Mouse (Mus musculus): ENCODE data around the gene Zfp27. TPM values are rescaled to one million over a fixed set of nuclear protein-coding genes. Genes with fewer than 3 reads are reported as not detected.

Gene Zfp27
- total and polyA plus RNA-seq, 3 experiments = 8.4 to 9.7 (median 9.0) TPM

DNA sequence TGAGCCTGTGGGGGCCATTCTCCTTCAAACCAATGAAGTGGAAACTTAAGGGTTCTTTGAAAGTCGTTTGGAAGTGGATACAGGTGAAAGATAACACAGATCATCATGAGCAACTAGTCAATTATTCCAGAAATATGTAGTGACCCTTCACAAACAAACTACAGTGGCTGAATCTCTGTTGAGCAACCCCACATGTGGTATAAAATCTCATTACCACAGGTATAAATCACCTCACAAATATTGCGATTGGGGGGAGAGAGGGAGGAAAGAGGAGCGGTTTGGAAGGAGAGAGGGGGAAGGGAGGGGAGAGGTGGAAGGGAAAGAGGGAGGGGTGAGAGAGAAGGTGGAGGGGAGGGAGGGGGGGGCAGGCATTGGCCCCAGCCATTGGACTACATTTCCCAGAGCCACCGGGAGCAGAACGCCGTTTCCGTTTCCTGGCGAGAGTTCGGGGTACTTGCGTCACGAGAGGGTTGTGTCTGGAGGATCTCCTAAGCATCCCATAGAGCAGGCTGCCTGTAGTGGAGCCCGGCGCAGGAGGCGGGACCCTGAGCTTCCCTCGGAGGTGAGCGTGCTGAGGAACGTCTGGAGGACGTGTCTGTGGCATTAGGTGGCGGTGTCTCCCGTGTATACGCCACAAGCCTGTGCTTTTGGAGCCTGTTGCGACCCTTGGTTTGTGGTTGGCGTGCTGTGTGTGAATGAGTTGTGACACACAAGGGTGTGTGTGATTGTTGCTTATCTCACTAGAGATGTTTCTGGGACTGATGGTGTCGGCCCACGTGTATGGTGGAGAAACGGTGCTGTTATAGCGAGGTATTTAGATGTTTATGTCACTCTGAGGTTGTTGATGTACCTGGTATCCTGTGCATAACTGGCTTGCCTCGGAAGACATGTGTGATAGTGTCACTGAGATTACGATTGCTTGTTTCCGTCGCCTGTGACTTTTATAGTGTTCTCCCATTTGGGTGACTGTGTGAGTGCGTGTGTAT, 46.5 kb downstream of the Zfp27 start, which contains the start of gene Zfp420 (continued):
- TF ChIP-seq MAX (IDR thresholded peaks at IDR 0.05; ENCODE audit: low read length) (peak; percentile 51; the same call in 1 of the 2 replicates), MAFK (IDR thresholded peaks at IDR 0.05; ENCODE audit: insufficient replicate concordance, low read length) (no peak), BHLHE40 (IDR thresholded peaks at IDR 0.05; ENCODE audit: low read depth, low read length) (peak; percentile 40; the same call in 1 of the 2 replicates), CTCF (conservative IDR thresholded peaks at IDR 0.05 in 1 of 2, IDR thresholded peaks at IDR 0.05 in 1 of 2; ENCODE audit: low read depth in 2 of 2, low read length in 2 of 2) (peak in 1 of 2 experiments; percentile 41; a peak in 2 of 4 replicates), ZNF384 (IDR thresholded peaks at IDR 0.05; ENCODE audit: low read depth, low read length) (no peak), RAD21 (IDR thresholded peaks at IDR 0.05; ENCODE audit: low read depth, low read length) (peak; percentile 36), CHD2 (IDR thresholded peaks at IDR 0.05; ENCODE audit: low read length) (peak; percentile 70; the same call in 1 of the 2 replicates), TCF12 (IDR thresholded peaks at IDR 0.05; ENCODE audit: low read depth, low read length) (peak; percentile 64; the same call in 1 of the 2 replicates), JUN (IDR thresholded peaks at IDR 0.05; ENCODE audit: insufficient read depth, low read depth, low read length) (no peak), GABPA (IDR thresholded peaks at IDR 0.05; ENCODE audit: insufficient replicate concordance, low read depth, low read length) (peak; percentile 46; the same call in 1 of the 2 replicates), UBTF (IDR thresholded peaks at IDR 0.05; ENCODE audit: low read depth, low read length) (no peak), RCOR1 (conservative IDR thresholded peaks at IDR 0.05; ENCODE audit: low read depth, low read length) (no peak), USF1 (IDR thresholded peaks at IDR 0.05; ENCODE audit: low read depth, low read length) (no peak)

DNA sequence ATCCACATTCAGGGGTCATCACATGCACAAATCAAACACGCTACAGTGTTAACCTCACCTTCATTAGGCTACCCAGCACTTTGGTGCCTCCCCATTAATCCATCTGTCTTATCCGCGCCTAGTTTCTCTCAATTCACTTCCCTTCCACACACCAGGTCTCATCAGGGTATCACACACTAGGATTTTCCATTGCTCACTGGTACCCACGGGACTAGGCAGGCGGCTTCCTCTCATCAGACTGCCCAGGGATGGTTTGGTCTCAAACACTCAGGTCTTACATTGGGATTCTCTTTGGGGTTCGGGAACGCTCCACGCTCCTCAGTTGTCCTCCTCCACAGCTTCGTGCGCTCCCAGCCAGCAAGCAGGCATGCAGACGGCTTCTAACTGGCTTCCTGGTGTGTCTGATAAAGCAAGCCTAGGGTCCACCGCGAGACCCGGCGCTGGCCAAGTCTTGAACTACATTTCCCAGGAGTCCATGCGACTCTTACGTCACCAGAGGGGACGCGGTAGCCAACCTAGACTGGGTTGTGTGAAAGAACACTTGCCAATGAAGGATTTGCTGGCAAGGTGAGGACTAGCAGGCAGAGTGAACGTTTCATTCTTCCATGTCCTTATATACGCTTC, 53.0 kb downstream of the Zfp27 start, which contains the start of gene Zfp940:
TSS of gene Zfp940 (minus strand) at position 451 of the 624 bp plus-strand sequence.
- peak within 1 kb of the TSS; percentile 39; the same call in 1 of the 2 replicates for H3K9ac ChIP-seq (ENCODE audit: insufficient read depth, low read depth)
- no peaks in the 10 kb centered on the region for H3K27me3 ChIP-seq (replicated peaks)
- H3K36me3 ChIP-seq (replicated peaks in 1 of 2; ENCODE audit: control insufficient read depth in 1 of 2, insufficient read depth in 1 of 2, low read length in 1 of 2) = peaks cover 5 to 32% of the 10 kb centered on the region in 2 experiments
- peak within 1 kb of the TSS; percentile 89 for H3K4me2 ChIP-seq (ENCODE audit: insufficient read depth, low read depth, poor library complexity, severe bottlenecking)
- in situ Hi-C loops (cut with MboI; ENCODE audit: low pct_ligation_motif_present, low pct_unique_long_range_greater_than_20kb, low sequenced_read_pairs) (no loop called here), dilution Hi-C loops (cut with MboI; ENCODE audit: extremely low pct_ligation_motif_present, extremely low pct_unique_long_range_greater_than_20kb, low sequenced_read_pairs) (no loop called here)
- H3K4me3 ChIP-seq (replicated peaks in 1 of 3; ENCODE audit: low read depth in 2 of 3, low read length in 2 of 3, poor library complexity in 1 of 3) = peak within 1 kb of the TSS; percentile 69 to 93 (median 84)
- H3K27ac ChIP-seq (ENCODE audit: insufficient read depth, low read depth) = peak within 1 kb of the TSS; percentile 2; the same call in 1 of the 2 replicates
- peaks cover 0 to 5% of the 10 kb centered on the region in 2 experiments; a peak in 1 of 4 replicates for H3K4me1 ChIP-seq (ENCODE audit: control insufficient read depth in 1 of 2, insufficient read depth in 2 of 2)
- peak; percentile 95 for DNase-seq (ENCODE audit: extremely low read depth)
- peaks cover 15% of the 10 kb centered on the region for H3K79me2 ChIP-seq (replicated peaks; ENCODE audit: control insufficient read depth, extremely low read depth, insufficient read depth, poor library complexity, severe bottlenecking)
- H3K9me3 ChIP-seq (replicated peaks; ENCODE audit: low read length) = peaks cover 7% of the 10 kb centered on the region
- TF ChIP-seq MEF2A (IDR thresholded peaks at IDR 0.05; ENCODE audit: borderline replicate concordance, low read depth, low read length) (0 out of 2 replicates have a peak, but pooled peaks have one; percentile 14), RCOR1 (conservative IDR thresholded peaks at IDR 0.05; ENCODE audit: low read depth, low read length) (no peak), USF1 (IDR thresholded peaks at IDR 0.05; ENCODE audit: low read depth, low read length) (no peak), ELF1 (IDR thresholded peaks at IDR 0.05; ENCODE audit: low read depth, low read length) (peak; percentile 84), KAT2A (IDR thresholded peaks at IDR 0.05; ENCODE audit: insufficient replicate concordance, low read length) (peak; percentile 91; the same call in 1 of the 2 replicates), SIN3A (IDR thresholded peaks at IDR 0.05; ENCODE audit: low read length) (peak; percentile 65; the same call in 1 of the 2 replicates), MAX (IDR thresholded peaks at IDR 0.05; ENCODE audit: low read length) (0 out of 2 replicates have a peak, but pooled peaks have one; percentile 15), MYC (IDR thresholded peaks at IDR 0.05; ENCODE audit: low read depth, low read length) (peak; percentile 58; the same call in 1 of the 2 replicates), E2F4 (IDR thresholded peaks at IDR 0.05; ENCODE audit: insufficient replicate concordance, low read depth, low read length) (peak; percentile 49; the same call in 1 of the 2 replicates), ZMIZ1 (IDR thresholded peaks at IDR 0.05; ENCODE audit: low read depth, low read length) (peak; percentile 24; the same call in 1 of the 2 replicates), TCF12 (IDR thresholded peaks at IDR 0.05; ENCODE audit: low read depth, low read length) (peak; percentile 44; the same call in 1 of the 2 replicates), CHD2 (IDR thresholded peaks at IDR 0.05; ENCODE audit: low read length) (peak; percentile 89), SMC3 (IDR thresholded peaks at IDR 0.05; ENCODE audit: low read depth, low read length) (no peak), MXI1 (IDR thresholded peaks at IDR 0.05; ENCODE audit: low read depth, low read length) (peak; percentile 58; the same call in 1 of the 2 replicates), CHD1 (IDR thresholded peaks at IDR 0.05; ENCODE audit: low read depth, low read length) (no peak), MAZ (IDR thresholded peaks at IDR 0.05; ENCODE audit: low read depth, low read length) (no peak), BHLHE40 (IDR thresholded peaks at IDR 0.05; ENCODE audit: low read depth, low read length) (peak; percentile 15; the same call in 1 of the 2 replicates), CTCF (conservative IDR thresholded peaks at IDR 0.05 in 1 of 2, IDR thresholded peaks at IDR 0.05 in 1 of 2; ENCODE audit: low read depth in 2 of 2, low read length in 2 of 2) (no peak), IRF4 (IDR thresholded peaks at IDR 0.05; ENCODE audit: low read depth, low read length) (peak; percentile 15; the same call in 1 of the 2 replicates), HCFC1 (IDR thresholded peaks at IDR 0.05; ENCODE audit: low read depth, low read length) (peak; percentile 99), NELFE (IDR thresholded peaks at IDR 0.05; ENCODE audit: low read depth, low read length) (peak; percentile 70), POLR2AphosphoS2 (IDR thresholded peaks at IDR 0.05; ENCODE audit: low read depth, low read length) (no peak), TBP (conservative IDR thresholded peaks at IDR 0.05; ENCODE audit: low read depth, low read length) (peak; percentile 84), EP300 (IDR thresholded peaks at IDR 0.05; ENCODE audit: low read length) (0 out of 2 replicates have a peak, but pooled peaks have one; percentile 6), POLR2A (IDR thresholded peaks at IDR 0.05; ENCODE audit: low read depth, low read length) (peak; percentile 88)
